Mouse (Mus musculus) retina, embryonic 14.5 days (tissue): ENCODE measurements at regions not wholly inside any gene's neighbourhood (a gene's known extent, or its start where the extent isn't known, plus 50 kb on each side); places are given as distances from the start of the nearest gene placed in this dataset.
"Not testable (repeated sequence)": the region's sequence is repeated elsewhere in the genome, so short reads cannot be mapped to it uniquely, and the experiment has no call there.

Experiments used
- DNase-seq: peaks from one replicate; pipeline ENCODE4 v3.0.0-alpha.2; 2015; ENCODE audit warnings: low spot score

GRCm38 (mm10) chr17:76703823-76704222, 1152.1 kb upstream of the Fam98a start:
- DNase-seq, result no peak

- DNase-seq, result no peak
These were observed 1144.5 kb upstream of the Fam98a start for GRCm38 (mm10) chr17:76696219-76696618.

GRCm38 (mm10) chr17:76658056-76658455, 1106.3 kb upstream of the Fam98a start:
- no peak for DNase-seq

- DNase-seq, result no peak
These were observed 1074.2 kb upstream of the Fam98a start for GRCm38 (mm10) chr17:76625976-76626375.

- DNase-seq, result no peak
These were observed 1053.5 kb upstream of the Fam98a start for GRCm38 (mm10) chr17:76605237-76605636.

GRCm38 (mm10) chr17:76578323-76578722, 1026.6 kb upstream of the Fam98a start:
- DNase-seq, result peak; percentile 60

- DNase-seq, result no peak
These were observed 1008.0 kb upstream of the Fam98a start for GRCm38 (mm10) chr17:76559725-76560124.

- DNase-seq, result no peak
These were observed 993.8 kb upstream of the Fam98a start for GRCm38 (mm10) chr17:76545566-76545965.

- DNase-seq, result no peak
These were observed 984.0 kb upstream of the Fam98a start for GRCm38 (mm10) chr17:76535772-76536171.

GRCm38 (mm10) chr17:76501732-76502131, 950.0 kb upstream of the Fam98a start:
- no peak for DNase-seq

- no peak for DNase-seq
These were observed 948.7 kb upstream of the Fam98a start for GRCm38 (mm10) chr17:76500446-76500845.

- DNase-seq, result not testable (repeated sequence)
These were observed 948.2 kb upstream of the Fam98a start for GRCm38 (mm10) chr17:76499981-76500380.

- no peak for DNase-seq
These were observed 935.6 kb upstream of the Fam98a start for GRCm38 (mm10) chr17:76487347-76487746.

GRCm38 (mm10) chr17:76484130-76484529, 932.4 kb upstream of the Fam98a start:
- DNase-seq, result no peak

- peak; percentile 57 for DNase-seq
These were observed 899.6 kb upstream of the Fam98a start for GRCm38 (mm10) chr17:76451296-76451834.
